Comparison of ENCODE assay signal across 9 mouse cellular contexts in genomic region chr8:60865504-60866114, GRCm38 (mm10). TPM values are rescaled to one million over a fixed set of nuclear protein-coding genes. Genes with fewer than 3 reads are reported as not detected.
A peak's percentile ranks its signal among the peaks of the same experiment; 100 is the strongest.
DNase-seq lines count a peak whose midpoint lies in the region; ATAC-seq and TF ChIP-seq lines count a peak whose summit lies in the region.
"Had no signal": no experiment of that assay in that cellular context is flagged by ENCODE, and none has a peak within 500 bp of the region (broad histone marks: within the 10 kb centered on the region; RNA-seq: fewer than 3 reads in every experiment).

No protein-coding gene starts in this region.

- H3K9me3 ChIP-seq in E14TG2a.4 (ENCODE audit: low read length), result no peaks in the 10 kb centered on the region
- H3K9me3 ChIP-seq in forebrain, embryonic 11.5 days (ENCODE audit: control insufficient read depth, low read length), result no peaks in the 10 kb centered on the region
- H3K9me3 ChIP-seq: limb, embryonic 15.5 days had no signal

- no peak overlapping the region for H3K27ac ChIP-seq in forebrain, embryonic 11.5 days (ENCODE audit: low read depth, low read length)
- H3K27ac ChIP-seq: limb, embryonic 15.5 days had no signal

- H3K9ac ChIP-seq in forebrain, embryonic 11.5 days (ENCODE audit: low read length), result no peak overlapping the region
- H3K9ac ChIP-seq: limb, embryonic 15.5 days had no signal

- peak; percentile 43 to 85 for DNase-seq in adrenal gland, adult (ENCODE audit: inconsistent age in 2 of 2, low spot score in 1 of 2)
- no peak for DNase-seq in adrenal gland, adult 8-10 months
- DNase-seq in c-Kit-positive CD71-positive TER-119-negative erythroid progenitor cells, embryonic 14.5 days (ENCODE audit: low read depth), result peak; percentile 70
- DNase-seq in forebrain, embryonic 11.5 days (ENCODE audit: low spot score), result no peak
- DNase-seq in kidney, postnatal 25 days, result peak; percentile 60 to 72
- DNase-seq in lung, adult 2 months, result peak; percentile 51
- peak; percentile 62 for DNase-seq in retina, adult 2 months (ENCODE audit: low read depth, low spot score)

- peak; percentile 66 for ATAC-seq in forebrain, embryonic 11.5 days (replicated peaks; ENCODE audit: low FRiP score)

- peak; percentile 91 for TF ChIP-seq CTCF in E14TG2a.4 (conservative IDR thresholded peaks at IDR 0.05; ENCODE audit: low read length)
- peak; percentile 53; the same call in 1 of the 2 replicates for TF ChIP-seq CTCF in lung, adult 2 months (IDR thresholded peaks at IDR 0.05; ENCODE audit: insufficient read depth, low read length)

- H3K36me3 ChIP-seq in E14TG2a.4 (ENCODE audit: insufficient read depth, low read length), result no peaks in the 10 kb centered on the region
- H3K36me3 ChIP-seq in forebrain, embryonic 11.5 days (ENCODE audit: control insufficient read depth, insufficient read depth, low read length), result no peaks in the 10 kb centered on the region
- H3K36me3 ChIP-seq: limb, embryonic 15.5 days had no signal

- no peak overlapping the region for H3K4me3 ChIP-seq in E14TG2a.4 (replicated peaks; ENCODE audit: low read length)
- no peak overlapping the region for H3K4me3 ChIP-seq in forebrain, embryonic 11.5 days (ENCODE audit: low read depth, low read length)
- no peak overlapping the region for H3K4me3 ChIP-seq in lung, adult 2 months (replicated peaks; ENCODE audit: extremely low read depth, low read depth, low read length)
- H3K4me3 ChIP-seq: limb, embryonic 15.5 days had no signal

- H3K27me3 ChIP-seq in E14TG2a.4 (ENCODE audit: insufficient read depth, low read length), result no peaks in the 10 kb centered on the region
- H3K27me3 ChIP-seq in forebrain, embryonic 11.5 days (ENCODE audit: control insufficient read depth, insufficient read depth, low read length), result no peaks in the 10 kb centered on the region
- H3K27me3 ChIP-seq: limb, embryonic 15.5 days had no signal

- peaks cover 31% of the 10 kb centered on the region for H3K4me1 ChIP-seq in E14TG2a.4 (replicated peaks; ENCODE audit: low read depth, low read length)
- H3K4me1 ChIP-seq in forebrain, embryonic 11.5 days (replicated peaks; ENCODE audit: control insufficient read depth, insufficient read depth, low read length), result 0 out of 2 replicates have a peak, but pooled peaks cover 2% of the 10 kb centered on the region
- H3K4me1 ChIP-seq in lung, adult 2 months (ENCODE audit: control insufficient read depth, insufficient read depth, low read length), result no peaks in the 10 kb centered on the region
- H3K4me1 ChIP-seq: limb, embryonic 15.5 days had no signal

- no peak for TF ChIP-seq POLR2A in lung, adult 2 months (IDR thresholded peaks at IDR 0.05; ENCODE audit: borderline replicate concordance, extremely low read depth, low read depth, low read length)

- no peak overlapping the region for H3K4me2 ChIP-seq in forebrain, embryonic 11.5 days (ENCODE audit: low read depth, low read length, severe bottlenecking)
- H3K4me2 ChIP-seq: limb, embryonic 15.5 days had no signal

- WGBS in forebrain, embryonic 11.5 days, result 32% methylated on average over 3 of the region's 3 CpGs
- 33% methylated on average over 3 of the region's 3 CpGs for WGBS in lung, adult 2 months

RNA-seq across cellular contexts. Expression of gene Hpf1, which starts 24.6 kb away (rescaled TPM):
- 10 to 100 TPM; 19.7 to 29.6 (median 23.2) TPM for total RNA-seq in adrenal gland, adult 8-10 months (2022)
- 138 and 148 TPM in 2 replicates for polyA plus RNA-seq in forebrain, embryonic 11.5 days (2014; fragmentation: Nextera tagmentation; extraction: Ambion mirVana)
- polyA plus RNA-seq in lung, adult 2 months (2012; rRNA removed), result 3.1 and 8.3 TPM in 2 replicates

Comparison
In these comparisons a context has a peak if more than half of its experiments do, and no peak if none do; other contexts are left out.
1. DNase-seq: peak in adrenal gland, adult (2 of 2), c-Kit-positive CD71-positive TER-119-negative erythroid progenitor cells, embryonic 14.5 days (single experiment), kidney, postnatal 25 days (2 of 2), lung, adult 2 months (single experiment) and retina, adult 2 months (single experiment); none in adrenal gland, adult 8-10 months (single experiment) and forebrain, embryonic 11.5 days (single experiment).
2. RNA of gene Hpf1, which starts 24.6 kb away (polyA plus RNA-seq): 138 to 148 TPM in forebrain, embryonic 11.5 days; 3.1 to 8.3 TPM in lung, adult 2 months; every median in the first group is over 10 times any median in the second.